Mouse (Mus musculus): Measurements from ENCODE around the gene Rab15. TPM values are rescaled to one million over a fixed set of nuclear protein-coding genes. Genes with fewer than 3 reads are reported as not detected.

The Rab15 gene
- polyA plus RNA-seq, 1 experiment from 2014 or later = 7.5 TPM

DNA sequence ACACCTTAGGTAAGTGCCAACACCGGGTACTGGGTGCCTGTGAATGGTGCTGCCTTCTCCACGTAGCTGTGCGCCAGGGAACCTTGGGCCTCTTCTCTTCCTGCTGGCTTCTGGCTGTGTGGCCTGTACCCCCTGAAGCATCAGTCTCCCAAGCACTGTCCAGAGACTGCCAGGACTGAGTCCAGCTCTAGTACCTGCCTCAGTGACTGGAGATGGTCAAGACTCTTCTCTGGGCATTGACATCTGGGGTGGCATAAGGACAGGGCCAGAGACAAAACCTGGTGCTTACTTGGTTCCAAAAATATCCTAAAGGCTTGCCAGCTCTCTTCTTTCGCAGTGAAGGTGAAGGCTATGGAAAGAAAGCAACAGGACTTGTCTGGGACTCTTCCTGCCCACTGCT, 11.7 kb downstream of the Rab15 start:
- Histone ChIP-seq H3K4me1 (replicated peaks; ENCODE audit: control insufficient read depth, insufficient read depth, low read length) (no peaks in the 10 kb centered on the region), H3K4me3 (ENCODE audit: low read depth, low read length) (no peak overlapping the region), H3K27ac (ENCODE audit: low read depth, low read length) (no peak overlapping the region), H3K9me3 (ENCODE audit: control insufficient read depth) (no peaks in the 10 kb centered on the region), H3K9ac (ENCODE audit: low read depth, low read length) (no peak overlapping the region), H3K36me3 (ENCODE audit: control insufficient read depth, insufficient read depth) (no peaks in the 10 kb centered on the region), H3K27me3 (replicated peaks; ENCODE audit: control insufficient read depth, insufficient read depth, low read length) (no peaks in the 10 kb centered on the region), H3K4me2 (replicated peaks; ENCODE audit: low read depth) (no peak overlapping the region)
- ATAC-seq = no peak
- TF ChIP-seq CTCF (IDR thresholded peaks at IDR 0.05; ENCODE audit: low read depth) = no peak
- WGBS = 96% methylated on average over 4 of the region's 4 CpGs

GRCm38 (mm10) chr12:76810491-76810890, 12.2 kb downstream of the Rab15 start:
- no peak for TF ChIP-seq CTCF (IDR thresholded peaks at IDR 0.05; ENCODE audit: low read depth)
- WGBS = 91% methylated on average over 5 of the region's 5 CpGs
- Histone ChIP-seq H3K4me2 (replicated peaks; ENCODE audit: low read depth) (no peak overlapping the region), H3K4me3 (ENCODE audit: low read depth, low read length) (no peak overlapping the region), H3K36me3 (ENCODE audit: control insufficient read depth, insufficient read depth) (no peaks in the 10 kb centered on the region), H3K9me3 (ENCODE audit: control insufficient read depth) (no peaks in the 10 kb centered on the region), H3K4me1 (replicated peaks; ENCODE audit: control insufficient read depth, insufficient read depth, low read length) (no peaks in the 10 kb centered on the region), H3K9ac (ENCODE audit: low read depth, low read length) (no peak overlapping the region), H3K27ac (ENCODE audit: low read depth, low read length) (no peak overlapping the region), H3K27me3 (replicated peaks; ENCODE audit: control insufficient read depth, insufficient read depth, low read length) (no peaks in the 10 kb centered on the region)
- ATAC-seq = no peak

DNA sequence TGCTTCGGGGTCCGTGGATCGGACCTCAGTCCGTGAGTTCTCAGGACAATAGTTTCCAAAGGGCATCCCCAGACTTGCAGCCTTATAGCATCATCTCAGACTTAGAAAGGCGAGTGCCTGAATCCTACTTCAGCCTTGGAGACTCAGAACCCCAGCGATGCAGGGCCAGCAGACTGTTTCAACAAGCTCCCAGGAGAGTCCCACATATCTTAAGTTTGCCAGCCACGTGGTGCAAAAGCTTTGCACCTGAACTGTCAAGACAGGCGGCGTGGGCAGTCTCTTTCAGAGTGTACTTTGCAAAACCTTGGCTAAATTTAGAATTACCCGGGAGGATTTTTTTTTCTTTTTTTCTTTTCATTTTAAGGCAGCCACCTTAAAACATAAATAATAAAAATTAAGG, 14.9 kb downstream of the Rab15 start:
- Histone ChIP-seq H3K9ac (ENCODE audit: low read depth, low read length) (no peak overlapping the region), H3K4me2 (replicated peaks; ENCODE audit: low read depth) (no peak overlapping the region), H3K36me3 (ENCODE audit: control insufficient read depth, insufficient read depth) (peaks cover 3% of the 10 kb centered on the region; the same call in 1 of the 2 replicates), H3K27ac (ENCODE audit: low read depth, low read length) (no peak overlapping the region), H3K9me3 (ENCODE audit: control insufficient read depth) (no peaks in the 10 kb centered on the region), H3K4me3 (ENCODE audit: low read depth, low read length) (no peak overlapping the region), H3K4me1 (replicated peaks; ENCODE audit: control insufficient read depth, insufficient read depth, low read length) (no peaks in the 10 kb centered on the region), H3K27me3 (replicated peaks; ENCODE audit: control insufficient read depth, insufficient read depth, low read length) (no peaks in the 10 kb centered on the region)
- ATAC-seq = no peak
- 87% methylated on average over 10 of the region's 10 CpGs for WGBS
- no peak for TF ChIP-seq CTCF (IDR thresholded peaks at IDR 0.05; ENCODE audit: low read depth)

DNA sequence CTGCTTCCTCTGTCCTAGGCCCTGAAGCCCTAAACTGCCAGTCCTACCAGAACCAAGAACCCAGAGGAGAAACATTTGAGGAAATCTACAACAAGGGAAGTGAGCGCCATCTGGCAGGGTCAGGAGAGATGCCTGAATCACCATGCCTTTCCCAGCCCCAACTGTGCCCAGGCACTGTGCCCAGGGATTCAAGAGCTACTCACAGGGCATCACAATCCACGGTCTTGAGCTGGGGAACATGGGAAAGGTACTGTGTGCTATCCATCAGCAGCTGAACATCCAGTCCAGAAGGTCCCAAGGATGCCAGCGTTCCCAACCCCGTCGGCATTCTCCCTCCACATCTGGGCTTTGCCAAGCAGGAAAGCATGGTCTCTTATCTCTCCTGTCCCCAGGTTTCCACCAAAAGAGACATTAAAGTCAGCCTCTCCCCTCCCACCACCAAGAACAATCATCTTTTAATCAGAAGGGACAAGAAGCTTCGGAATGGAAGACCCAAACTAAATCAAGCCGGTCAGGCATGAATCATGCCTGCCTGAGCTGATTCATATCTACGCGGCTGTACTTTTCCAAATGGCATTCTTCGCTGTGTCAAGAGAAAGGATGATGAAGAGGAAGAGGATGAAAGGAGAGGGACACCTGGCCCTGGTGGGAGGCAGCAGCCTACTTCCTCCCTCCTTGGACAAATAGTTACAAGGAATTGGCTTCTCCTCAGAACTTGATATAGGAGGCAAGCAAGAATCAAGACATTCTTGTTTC, 17.5 kb downstream of the Rab15 start:
- no peak for ATAC-seq

GRCm38 (mm10) chr12:76803700-76804252, 18.9 kb downstream of the Rab15 start:
- peak; percentile 94 for TF ChIP-seq CTCF (IDR thresholded peaks at IDR 0.05; ENCODE audit: low read depth)
- Histone ChIP-seq H3K27ac (ENCODE audit: low read depth, low read length) (no peak overlapping the region), H3K4me3 (ENCODE audit: low read depth, low read length) (no peak overlapping the region), H3K27me3 (replicated peaks; ENCODE audit: control insufficient read depth, insufficient read depth, low read length) (no peaks in the 10 kb centered on the region), H3K9me3 (ENCODE audit: control insufficient read depth) (no peaks in the 10 kb centered on the region), H3K4me2 (replicated peaks; ENCODE audit: low read depth) (no peak overlapping the region), H3K36me3 (ENCODE audit: control insufficient read depth, insufficient read depth) (peaks cover 3% of the 10 kb centered on the region; the same call in 1 of the 2 replicates), H3K4me1 (replicated peaks; ENCODE audit: control insufficient read depth, insufficient read depth, low read length) (no peaks in the 10 kb centered on the region), H3K9ac (ENCODE audit: low read depth, low read length) (no peak overlapping the region)
- 52% methylated on average over 7 of the region's 7 CpGs for WGBS
- peak; percentile 27; the same call in 1 of the 2 replicates for ATAC-seq

More for the DNA sequence above, 17.5 kb downstream of the Rab15 start:
- H3K4me2 ChIP-seq (replicated peaks; ENCODE audit: low read depth) = no peak overlapping the region
- no peak overlapping the region for H3K9ac ChIP-seq (ENCODE audit: low read depth, low read length)
- no peaks in the 10 kb centered on the region for H3K4me1 ChIP-seq (replicated peaks; ENCODE audit: control insufficient read depth, insufficient read depth, low read length)
- no peaks in the 10 kb centered on the region for H3K9me3 ChIP-seq (ENCODE audit: control insufficient read depth)
- peaks cover 3% of the 10 kb centered on the region; the same call in 1 of the 2 replicates for H3K36me3 ChIP-seq (ENCODE audit: control insufficient read depth, insufficient read depth)
- no peak for TF ChIP-seq CTCF (IDR thresholded peaks at IDR 0.05; ENCODE audit: low read depth)
- no peaks in the 10 kb centered on the region for H3K27me3 ChIP-seq (replicated peaks; ENCODE audit: control insufficient read depth, insufficient read depth, low read length)
- H3K4me3 ChIP-seq (ENCODE audit: low read depth, low read length) = no peak overlapping the region
- no peak overlapping the region for H3K27ac ChIP-seq (ENCODE audit: low read depth, low read length)
- WGBS = 92% methylated on average over 10 of the region's 10 CpGs

GRCm38 (mm10) chr12:76803028-76803427, 19.7 kb downstream of the Rab15 start:
- H3K9me3 ChIP-seq (ENCODE audit: control insufficient read depth) = no peaks in the 10 kb centered on the region
- no peak overlapping the region for H3K9ac ChIP-seq (ENCODE audit: low read depth, low read length)
- TF ChIP-seq CTCF (IDR thresholded peaks at IDR 0.05; ENCODE audit: low read depth) = no peak
- no peak overlapping the region for H3K4me3 ChIP-seq (ENCODE audit: low read depth, low read length)
- H3K27me3 ChIP-seq (replicated peaks; ENCODE audit: control insufficient read depth, insufficient read depth, low read length) = no peaks in the 10 kb centered on the region
- H3K27ac ChIP-seq (ENCODE audit: low read depth, low read length) = no peak overlapping the region
- no peak for ATAC-seq
- H3K4me1 ChIP-seq (replicated peaks; ENCODE audit: control insufficient read depth, insufficient read depth, low read length) = no peaks in the 10 kb centered on the region
- no peak overlapping the region for H3K4me2 ChIP-seq (replicated peaks; ENCODE audit: low read depth)
- peaks cover 3% of the 10 kb centered on the region; the same call in 1 of the 2 replicates for H3K36me3 ChIP-seq (ENCODE audit: control insufficient read depth, insufficient read depth)
- 93% methylated on average over 10 of the region's 10 CpGs for WGBS
